Mouse (Mus musculus) kidney, embryonic 16.5 days (tissue): ENCODE results near the gene Olfr91. TPM values are rescaled to one million over a fixed set of nuclear protein-coding genes. Genes with fewer than 3 reads are reported as not detected.
"Not testable (repeated sequence)": the region's sequence is repeated elsewhere in the genome, so short reads cannot be mapped to it uniquely, and the experiment has no call there.

ENCODE experiments used
- ATAC-seq: fragments of 200-750 bp; cut with Nextera tagmentation; 2 replicates; pipeline ENCODE4 v1.8.0; 2017; ENCODE audit warnings: moderate TSS enrichment; ENCODE audit not compliant: low FRiP score, low TSS enrichment
- H3K27ac ChIP-seq: fragments of 300-500 bp; sonication (generic); 2 replicates; pipeline ENCODE4 v1.5.1; 2014; ENCODE audit warnings: low read length
- H3K27me3 ChIP-seq: fragments of 300-500 bp; sonication (generic); 2 replicates; pipeline ENCODE4 v1.6.1; 2014; ENCODE audit warnings: low read length, control low read depth, mixed read lengths; ENCODE audit not compliant: insufficient read depth
- H3K36me3 ChIP-seq: fragments of 300-500 bp; sonication (generic); 2 replicates; pipeline ENCODE4 v1.6.1; 2014; ENCODE audit warnings: low read length, control low read depth, mixed read lengths; ENCODE audit not compliant: insufficient read depth
- H3K4me1 ChIP-seq: fragments of 300-500 bp; sonication (generic); 2 replicates; pipeline ENCODE4 v1.6.1; 2014; ENCODE audit warnings: low read length, control low read depth, mixed read lengths; ENCODE audit not compliant: insufficient read depth
- H3K4me2 ChIP-seq: fragments of 300-500 bp; sonication (generic); replicated peaks from 2 replicates; pipeline ENCODE4 v1.6.1; 2014; ENCODE audit warnings: low read depth, low read length
- H3K4me3 ChIP-seq: fragments of 300-500 bp; sonication (generic); 2 replicates; pipeline ENCODE4 v1.5.1; 2014; ENCODE audit warnings: mild to moderate bottlenecking, low read length
- H3K9ac ChIP-seq: fragments of 300-500 bp; sonication (generic); replicated peaks from 2 replicates; pipeline ENCODE4 v1.6.1; 2014; ENCODE audit warnings: low read length
- H3K9me3 ChIP-seq: fragments of 300-500 bp; sonication (generic); 2 replicates; pipeline ENCODE4 v1.6.1; 2016; ENCODE audit warnings: low read length, control low read depth
- WGBS: fragments of 180-500 bp; shearing (Covaris S2); extraction: QIAGEN DNeasy Blood & Tissue Kit; methylation state at CpG from one replicate; pipeline ENCODE4 v1.1.7; 2014; 5-methylcytosine and 5-hydroxymethylcytosine counted together
- polyA plus RNA-seq: library from polyadenylated mRNA; unstranded; fragments of >200 nt; fragmentation: Nextera tagmentation; extraction: Ambion mirVana; gene quantifications from 2 replicates; pipeline ENCODE4 v1.2.1, GENCODE M21; 2015

The Olfr91 gene
- not detected in 2 replicates for polyA plus RNA-seq

DNA sequence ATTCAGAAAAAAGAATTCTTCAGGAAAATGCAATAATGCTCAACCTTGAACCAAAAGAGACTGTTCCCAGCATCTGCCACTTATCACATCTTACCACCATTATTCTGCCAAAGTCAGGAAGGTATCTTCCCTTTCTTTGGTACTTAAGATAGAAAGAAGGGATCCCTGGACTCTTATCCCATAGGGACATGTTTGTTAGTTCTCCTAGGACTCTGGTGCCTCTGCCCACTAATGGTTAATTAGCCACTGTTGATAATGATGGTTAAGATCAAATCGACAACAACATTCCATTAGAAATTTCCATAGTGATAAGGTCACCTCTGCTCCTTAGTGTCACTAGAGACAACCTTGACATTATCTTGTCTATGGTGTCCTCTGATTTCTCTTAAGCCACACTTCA, at the start of gene Olfr91:
Gene Olfr91, minus strand, starts transcription at position 101 of the 400 bp plus-strand sequence.
- H3K4me1 ChIP-seq: no peaks in the 10 kb centered on the region
- no peaks in the 10 kb centered on the region for H3K27me3 ChIP-seq
- no peaks in the 10 kb centered on the region for H3K36me3 ChIP-seq
- 87% methylated on average over 1 of the region's 1 CpGs for WGBS
- H3K4me3 ChIP-seq: no peak within 1 kb of the TSS
- H3K4me2 ChIP-seq: no peak within 1 kb of the TSS
- no peak within 1 kb of the TSS for H3K27ac ChIP-seq
- no peak within 1 kb of the TSS for H3K9ac ChIP-seq
- no peaks in the 10 kb centered on the region for H3K9me3 ChIP-seq
- ATAC-seq: no peak

- not testable (repeated sequence) for H3K27ac ChIP-seq, H3K9ac ChIP-seq, H3K4me2 ChIP-seq, ATAC-seq, H3K4me3 ChIP-seq, H3K36me3 ChIP-seq, H3K27me3 ChIP-seq, H3K4me1 ChIP-seq, H3K9me3 ChIP-seq
- 80% methylated on average over 4 of the region's 4 CpGs for WGBS
Measured at GRCm38 (mm10) chr17:37131366-37131765, 33.3 kb upstream of the Olfr91 start.

DNA sequence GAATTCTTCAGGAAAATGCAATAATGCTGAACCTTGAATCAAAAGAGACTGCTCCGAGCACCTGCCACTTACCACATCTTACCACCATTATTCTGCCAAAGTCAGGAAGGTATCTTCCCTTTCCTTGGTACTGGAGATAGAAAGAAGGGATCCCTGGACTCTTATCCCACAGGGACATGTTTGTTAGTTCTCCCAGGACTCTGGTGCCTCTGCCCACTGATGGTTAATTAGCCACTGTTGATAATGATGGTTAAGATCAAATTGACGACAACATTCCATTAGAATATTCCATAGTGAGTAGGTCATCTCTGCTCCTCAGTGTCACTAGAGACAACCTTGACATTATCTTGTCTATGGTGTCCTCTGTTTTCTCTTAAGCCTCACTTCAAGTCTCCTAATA, 21.9 kb upstream of the Olfr91 start, which contains the start of gene Olfr92:
Gene Olfr92, minus strand, starts transcription at position 101 of the 400 bp plus-strand sequence.
- WGBS: 91% methylated on average over 2 of the region's 2 CpGs
- Histone ChIP-seq H3K9me3 (no peaks in the 10 kb centered on the region), H3K4me1 (no peaks in the 10 kb centered on the region), H3K36me3 (no peaks in the 10 kb centered on the region), H3K27me3 (no peaks in the 10 kb centered on the region), H3K4me3 (no peak within 1 kb of the TSS), H3K27ac (no peak within 1 kb of the TSS), H3K4me2 (no peak within 1 kb of the TSS), H3K9ac (no peak within 1 kb of the TSS)
- no peak for ATAC-seq

DNA sequence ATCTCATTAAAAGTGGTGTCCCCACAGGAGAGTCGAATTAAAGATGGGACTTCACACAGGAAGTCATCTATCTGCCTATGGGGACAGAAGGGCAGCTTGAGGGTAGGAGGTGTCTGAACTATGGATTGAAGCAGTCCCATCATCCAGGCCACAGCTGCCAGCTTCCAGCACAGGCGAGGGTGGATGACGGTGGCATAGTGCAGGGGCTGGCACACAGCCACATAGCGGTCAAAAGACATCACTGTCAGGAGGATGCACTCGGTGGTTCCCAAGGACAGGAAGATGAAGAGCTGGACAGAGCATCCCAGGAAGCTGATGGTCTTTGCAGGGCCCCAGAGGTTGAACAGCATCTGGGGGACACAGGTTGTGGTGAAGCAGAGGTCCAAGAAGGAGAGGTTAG, 4.8 kb downstream of the Olfr91 start:
- WGBS: 68% methylated on average over 5 of the region's 5 CpGs
- Histone ChIP-seq H3K9ac (no peak overlapping the region), H3K36me3 (no peaks in the 10 kb centered on the region), H3K4me1 (no peaks in the 10 kb centered on the region), H3K4me3 (no peak overlapping the region), H3K27ac (no peak overlapping the region), H3K27me3 (no peaks in the 10 kb centered on the region), H3K9me3 (no peaks in the 10 kb centered on the region), H3K4me2 (no peak overlapping the region)
- ATAC-seq: no peak

- 69% methylated on average over 1 of the region's 1 CpGs for WGBS
Measured at GRCm38 (mm10) chr17:37092198-37092597, 5.9 kb downstream of the Olfr91 start.

GRCm38 (mm10) chr17:37088399-37088798, 9.7 kb downstream of the Olfr91 start, which contains the start of gene Olfr90:
TSS of gene Olfr90 (minus strand) at chr17:37088499.
- H3K9me3 ChIP-seq: no peaks in the 10 kb centered on the region
- no peak within 1 kb of the TSS for H3K9ac ChIP-seq
- H3K27me3 ChIP-seq: no peaks in the 10 kb centered on the region
- no peak within 1 kb of the TSS for H3K4me3 ChIP-seq
- H3K27ac ChIP-seq: no peak within 1 kb of the TSS
- no peak for ATAC-seq
- no peaks in the 10 kb centered on the region for H3K36me3 ChIP-seq
- no peaks in the 10 kb centered on the region for H3K4me1 ChIP-seq
- H3K4me2 ChIP-seq: no peak within 1 kb of the TSS

More at GRCm38 (mm10) chr17:37092198-37092597, 5.9 kb downstream of the Olfr91 start:
- H3K4me3 ChIP-seq: no peak overlapping the region
- H3K9me3 ChIP-seq: no peaks in the 10 kb centered on the region
- H3K27ac ChIP-seq: no peak overlapping the region
- no peak for ATAC-seq
- no peak overlapping the region for H3K4me2 ChIP-seq
- H3K36me3 ChIP-seq: no peaks in the 10 kb centered on the region
- H3K4me1 ChIP-seq: no peaks in the 10 kb centered on the region
- H3K9ac ChIP-seq: no peak overlapping the region
- H3K27me3 ChIP-seq: no peaks in the 10 kb centered on the region

DNA sequence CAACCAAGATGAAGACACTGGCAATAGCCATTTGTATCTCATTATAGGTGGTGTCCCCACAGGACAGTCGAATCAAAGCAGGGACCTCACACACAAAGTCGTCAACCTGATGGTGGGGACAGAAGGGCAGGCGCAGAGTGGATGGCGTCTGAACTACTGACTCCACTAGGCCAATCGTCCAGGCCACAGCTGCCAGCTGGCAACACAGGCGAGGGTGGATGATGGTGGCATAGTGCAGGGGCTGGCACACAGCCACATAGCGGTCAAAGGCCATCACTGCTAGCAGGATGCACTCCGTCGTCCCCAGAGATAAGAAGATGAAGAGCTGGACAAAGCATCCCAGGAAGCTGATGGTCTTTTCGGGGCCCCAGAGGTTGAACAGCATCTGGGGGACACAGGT, 12.5 kb downstream of the Olfr91 start:
- no peak overlapping the region for H3K9ac ChIP-seq
- no peaks in the 10 kb centered on the region for H3K9me3 ChIP-seq
- no peaks in the 10 kb centered on the region for H3K27me3 ChIP-seq
- H3K36me3 ChIP-seq: no peaks in the 10 kb centered on the region
- H3K27ac ChIP-seq: no peak overlapping the region
- WGBS: 69% methylated on average over 10 of the region's 10 CpGs
- no peak for ATAC-seq
- H3K4me2 ChIP-seq: no peak overlapping the region
- no peak overlapping the region for H3K4me3 ChIP-seq
- no peaks in the 10 kb centered on the region for H3K4me1 ChIP-seq

DNA sequence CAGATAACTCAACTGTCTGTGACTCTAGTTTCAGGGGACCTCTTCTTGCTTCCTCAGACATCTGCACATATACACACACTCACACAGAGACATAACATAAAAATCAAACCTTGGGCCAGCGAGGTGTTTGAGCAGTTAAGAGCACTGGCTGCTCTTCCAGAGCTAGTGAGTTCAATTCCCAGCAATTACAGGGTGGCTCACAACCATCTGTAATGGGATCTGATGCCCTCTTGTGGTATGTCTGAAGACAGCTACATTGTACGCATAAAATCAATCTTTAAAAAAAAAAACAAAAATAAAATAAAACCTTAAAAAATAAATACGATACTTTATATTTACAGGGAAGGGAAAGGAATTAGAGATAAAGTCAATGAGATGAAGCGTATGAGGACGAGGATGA, 13.4 kb downstream of the Olfr91 start:
- no peaks in the 10 kb centered on the region for H3K9me3 ChIP-seq
- WGBS: 73% methylated on average over 5 of the region's 5 CpGs
- H3K27me3 ChIP-seq: no peaks in the 10 kb centered on the region
- H3K9ac ChIP-seq: no peak overlapping the region
- H3K4me1 ChIP-seq: 0 out of 2 replicates have a peak, but pooled peaks cover 4% of the 10 kb centered on the region
- no peaks in the 10 kb centered on the region for H3K36me3 ChIP-seq
- no peak overlapping the region for H3K27ac ChIP-seq
- H3K4me3 ChIP-seq: no peak overlapping the region
- ATAC-seq: no peak
- H3K4me2 ChIP-seq: no peak overlapping the region

DNA sequence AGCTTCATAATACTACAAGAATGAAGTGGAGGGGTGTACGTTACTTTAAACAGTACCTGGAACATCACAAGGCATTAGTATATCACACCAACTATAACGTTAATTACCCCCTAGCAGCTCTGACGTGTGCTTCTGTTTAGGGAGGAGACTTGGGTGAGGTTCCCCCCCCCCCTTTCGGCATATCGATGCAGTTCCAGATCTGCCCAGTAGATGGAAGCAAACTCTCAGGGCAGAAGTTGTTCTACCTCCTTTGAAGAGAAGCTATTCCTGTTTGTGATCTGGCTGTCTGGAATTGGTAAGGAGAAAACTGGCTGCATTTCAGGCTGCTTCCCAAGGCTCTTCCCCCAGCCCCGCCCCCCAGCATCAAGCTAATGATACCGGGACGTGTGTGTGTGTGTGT, 14.8 kb downstream of the Olfr91 start:
- WGBS: 4% methylated on average over 8 of the region's 8 CpGs
- no peak overlapping the region for H3K4me3 ChIP-seq
- no peaks in the 10 kb centered on the region for H3K9me3 ChIP-seq
- 0 out of 2 replicates have a peak, but pooled peaks cover 4% of the 10 kb centered on the region for H3K4me1 ChIP-seq
- H3K9ac ChIP-seq: no peak overlapping the region
- no peak overlapping the region for H3K4me2 ChIP-seq
- ATAC-seq: peak; percentile 76; the same call in 1 of the 2 replicates
- no peaks in the 10 kb centered on the region for H3K36me3 ChIP-seq
- no peaks in the 10 kb centered on the region for H3K27me3 ChIP-seq
- no peak overlapping the region for H3K27ac ChIP-seq

- Histone ChIP-seq H3K4me2 (no peak overlapping the region), H3K36me3 (no peaks in the 10 kb centered on the region), H3K9ac (no peak overlapping the region), H3K27ac (no peak overlapping the region), H3K4me3 (no peak overlapping the region), H3K27me3 (no peaks in the 10 kb centered on the region), H3K4me1 (0 out of 2 replicates have a peak, but pooled peaks cover 4% of the 10 kb centered on the region), H3K9me3 (no peaks in the 10 kb centered on the region)
- 91% methylated on average over 4 of the region's 4 CpGs for WGBS
- no peak for ATAC-seq
Measured at GRCm38 (mm10) chr17:37081659-37082058, 16.4 kb downstream of the Olfr91 start.
